Mouse (Mus musculus): ENCODE data around the gene Slain2. TPM values are rescaled to one million over a fixed set of nuclear protein-coding genes. Genes with fewer than 3 reads are reported as not detected.
A peak's percentile ranks its signal among the peaks of the same experiment; 100 is the strongest.

Slain2 gene
- 16.8 and 17.2 TPM in 2 replicates for polyA plus RNA-seq (2015; fragmentation: Nextera tagmentation; extraction: Ambion mirVana)

GRCm38 (mm10) chr5:72913648-72914557, at the start of gene Slain2:
TSS of gene Slain2 (plus strand) at chr5:72914304.
- peak within 1 kb of the TSS; percentile 79 for H3K4me2 ChIP-seq (replicated peaks)
- no peaks in the 10 kb centered on the region for H3K27me3 ChIP-seq
- H3K9ac ChIP-seq, result peak within 1 kb of the TSS; percentile 94
- peaks cover 28% of the 10 kb centered on the region for H3K4me1 ChIP-seq
- no peaks in the 10 kb centered on the region for H3K36me3 ChIP-seq
- H3K27ac ChIP-seq (replicated peaks), result peak within 1 kb of the TSS; percentile 97
- WGBS, result under 1% methylated on average over 83 of the region's 83 CpGs
- H3K9me3 ChIP-seq (replicated peaks), result no peaks in the 10 kb centered on the region
- peak; percentile 93 for ATAC-seq (ENCODE audit: insufficient number of reproducible peaks, low FRiP score, low TSS enrichment, low read depth)
- peak within 1 kb of the TSS; percentile 68 for H3K4me3 ChIP-seq (replicated peaks)

- 72% methylated on average over 3 of the region's 3 CpGs for WGBS
- H3K4me2 ChIP-seq (replicated peaks), result no peak overlapping the region
- H3K4me1 ChIP-seq, result peaks cover 13% of the 10 kb centered on the region
- H3K27me3 ChIP-seq, result peaks cover 5% of the 10 kb centered on the region; the same call in 1 of the 2 replicates
- no peak overlapping the region for H3K9ac ChIP-seq
- H3K36me3 ChIP-seq, result no peaks in the 10 kb centered on the region
- no peaks in the 10 kb centered on the region for H3K9me3 ChIP-seq (replicated peaks)
- H3K4me3 ChIP-seq (replicated peaks), result no peak overlapping the region
- no peak overlapping the region for H3K27ac ChIP-seq (replicated peaks)
- ATAC-seq (ENCODE audit: insufficient number of reproducible peaks, low FRiP score, low TSS enrichment, low read depth), result no peak
Measured at GRCm38 (mm10) chr5:72864654-72865178, 49.4 kb upstream of the Slain2 start.

- Histone ChIP-seq H3K36me3 (no peaks in the 10 kb centered on the region), H3K4me2 (replicated peaks) (no peak overlapping the region), H3K27me3 (peaks cover 5% of the 10 kb centered on the region; the same call in 1 of the 2 replicates), H3K9me3 (replicated peaks) (no peaks in the 10 kb centered on the region), H3K4me3 (replicated peaks) (no peak overlapping the region), H3K9ac (no peak overlapping the region), H3K4me1 (peaks cover 13% of the 10 kb centered on the region), H3K27ac (replicated peaks) (no peak overlapping the region)
- no peak for ATAC-seq (ENCODE audit: insufficient number of reproducible peaks, low FRiP score, low TSS enrichment, low read depth)
- 67% methylated on average over 6 of the region's 6 CpGs for WGBS
Measured at GRCm38 (mm10) chr5:72866260-72866905, 47.7 kb upstream of the Slain2 start.

DNA sequence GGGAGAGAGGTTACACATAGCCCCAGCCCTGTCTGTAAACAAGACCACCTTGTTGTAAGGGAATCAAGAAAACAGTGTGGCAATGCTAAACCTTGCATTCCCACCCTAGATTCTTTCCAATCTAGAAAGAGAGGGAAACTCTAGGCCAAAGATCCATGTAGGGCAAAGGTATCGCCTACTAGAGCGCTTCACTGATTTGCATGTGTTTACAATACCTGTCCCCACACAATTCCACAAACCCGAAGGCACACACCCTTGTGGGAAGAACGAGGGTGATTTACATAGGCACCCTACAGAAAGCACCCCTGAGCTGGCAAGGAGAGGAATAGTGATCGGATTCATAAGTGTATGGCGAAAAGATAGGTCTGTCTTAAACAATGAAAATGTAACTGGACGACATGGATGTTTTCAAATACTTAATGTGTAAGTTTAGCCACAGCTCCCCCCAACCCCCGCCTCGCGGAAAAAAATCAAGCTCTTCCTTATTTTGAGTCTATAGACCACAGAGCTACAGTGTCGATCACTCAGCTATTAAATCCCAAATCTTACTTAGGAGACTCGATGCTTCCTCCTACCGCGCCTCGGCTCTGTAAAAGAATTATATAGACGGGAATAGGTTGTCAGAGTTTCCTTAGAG, 47.0 kb upstream of the Slain2 start:
- peaks cover 13% of the 10 kb centered on the region for H3K4me1 ChIP-seq
- no peaks in the 10 kb centered on the region for H3K9me3 ChIP-seq (replicated peaks)
- no peak overlapping the region for H3K27ac ChIP-seq (replicated peaks)
- no peaks in the 10 kb centered on the region for H3K36me3 ChIP-seq
- peak overlapping the region; percentile 97 for H3K4me2 ChIP-seq (replicated peaks)
- peak overlapping the region; percentile 61 for H3K4me3 ChIP-seq (replicated peaks)
- no peak for ATAC-seq (ENCODE audit: insufficient number of reproducible peaks, low FRiP score, low TSS enrichment, low read depth)
- no peak overlapping the region for H3K9ac ChIP-seq
- 25% methylated on average over 16 of the region's 16 CpGs for whole genome bisulfite sequencing
- H3K27me3 ChIP-seq, result peaks cover 5% of the 10 kb centered on the region; the same call in 1 of the 2 replicates

DNA sequence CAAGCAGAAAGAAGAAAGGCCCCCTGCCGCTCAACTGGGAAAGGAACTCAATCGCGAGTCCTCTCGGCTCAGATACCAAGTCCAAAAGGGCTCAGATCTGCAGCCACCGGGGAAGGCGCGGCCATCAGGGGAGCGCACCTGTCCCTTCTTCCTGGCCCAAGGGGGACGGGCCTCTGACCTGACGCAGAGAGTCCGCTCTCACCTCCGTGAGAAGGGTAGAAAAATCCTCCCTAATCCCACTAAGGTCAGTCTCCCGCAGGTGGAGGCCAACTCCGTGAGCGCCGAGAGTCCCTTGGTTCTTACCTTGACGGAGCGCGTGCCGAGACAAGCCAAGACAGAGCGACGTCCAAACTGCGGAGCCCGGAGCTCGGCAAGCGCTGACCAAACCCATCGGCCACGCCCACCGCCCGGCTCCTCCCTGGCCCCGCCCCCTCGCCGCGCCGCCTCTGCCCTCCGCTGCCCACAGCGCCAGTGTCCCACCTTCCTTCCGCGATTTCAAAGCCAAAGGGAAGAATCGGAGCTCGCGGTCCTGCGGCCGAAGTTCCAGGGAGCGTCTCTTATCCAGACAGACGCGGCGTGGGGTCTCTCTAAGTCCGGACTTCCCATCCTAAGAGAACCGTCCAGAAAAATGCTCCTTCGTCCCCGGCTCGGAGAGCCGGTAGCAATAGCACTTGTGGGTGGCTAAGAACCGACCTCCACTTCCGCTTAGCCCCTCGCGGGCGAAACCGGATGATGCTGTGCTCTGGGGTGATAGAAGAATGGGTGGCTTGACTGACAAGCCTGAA, 45.8 kb upstream of the Slain2 start, which contains the start of gene Tec:
TSS of gene Tec (minus strand) at position 393 of the 785 bp plus-strand sequence.
- Histone ChIP-seq H3K27me3 (peaks cover 5% of the 10 kb centered on the region; the same call in 1 of the 2 replicates), H3K4me3 (replicated peaks) (peak within 1 kb of the TSS; percentile 61), H3K4me1 (peaks cover 13% of the 10 kb centered on the region), H3K4me2 (replicated peaks) (peak within 1 kb of the TSS; percentile 97), H3K9me3 (replicated peaks) (no peaks in the 10 kb centered on the region), H3K9ac (peak within 1 kb of the TSS; percentile 35), H3K36me3 (no peaks in the 10 kb centered on the region), H3K27ac (replicated peaks) (0 out of 2 replicates have a peak within 1 kb of the TSS, but pooled peaks have one; percentile 44)
- WGBS, result under 1% methylated on average over 60 of the region's 60 CpGs
- ATAC-seq (ENCODE audit: insufficient number of reproducible peaks, low FRiP score, low TSS enrichment, low read depth), result peak; percentile 92

DNA sequence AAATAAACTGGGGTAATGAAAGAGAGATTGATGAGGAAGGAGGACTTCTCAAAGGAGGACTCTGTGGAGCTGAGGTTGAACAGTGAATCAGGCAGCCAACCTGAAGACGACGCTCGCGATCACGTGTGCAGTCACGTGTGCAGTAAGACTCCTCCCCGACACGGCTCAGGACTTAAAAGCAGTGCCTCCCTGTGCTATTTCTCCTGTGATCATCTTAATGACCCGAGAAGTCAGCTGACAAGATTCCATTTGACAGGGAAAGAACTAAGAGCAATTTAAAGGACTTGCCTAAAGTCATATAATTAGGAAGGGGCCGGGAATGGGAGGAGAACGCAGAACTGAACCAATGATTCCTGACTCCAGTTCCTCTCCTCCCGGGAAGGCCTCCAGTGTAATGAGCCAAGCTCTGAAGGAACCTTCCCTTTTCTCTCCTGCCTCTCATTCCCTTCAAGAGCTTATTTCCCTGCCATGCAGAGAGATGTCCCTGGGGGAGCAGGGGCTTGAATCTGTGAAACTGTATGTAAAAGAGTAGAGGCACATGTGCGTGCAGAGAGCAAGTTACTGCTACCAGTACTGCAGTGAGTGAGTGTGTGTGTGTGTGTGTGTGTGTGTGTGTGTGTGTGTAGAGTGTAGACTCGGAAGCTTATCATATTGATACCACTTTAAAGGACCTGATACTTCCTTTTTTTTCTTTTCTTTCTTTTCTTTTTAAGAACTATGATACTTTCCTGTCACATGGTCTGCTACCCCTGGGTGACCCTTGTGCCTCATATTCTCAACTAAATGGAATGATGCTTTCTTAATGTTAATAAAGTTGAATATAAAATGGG, 44.1 kb upstream of the Slain2 start:
- 60% methylated on average over 14 of the region's 14 CpGs for WGBS

DNA sequence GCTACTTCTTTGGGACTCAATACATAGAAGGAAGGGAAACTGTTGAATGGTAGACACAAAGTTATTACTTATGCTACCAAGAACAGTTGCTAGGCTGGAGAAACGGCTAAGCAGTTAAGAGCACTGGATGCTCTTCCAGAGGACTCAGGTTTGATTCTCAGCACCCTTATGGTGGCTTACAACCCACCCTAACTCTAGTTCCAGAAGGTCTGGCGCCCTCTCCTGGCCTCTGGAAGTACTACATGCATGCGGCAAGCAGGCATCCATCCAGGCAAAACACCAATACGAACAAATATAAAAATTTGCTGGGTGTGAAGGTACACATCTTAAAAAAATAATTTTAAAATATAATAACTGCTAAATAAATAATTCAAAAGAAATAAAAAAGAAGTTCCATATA, 43.0 kb upstream of the Slain2 start:
- no peak overlapping the region for H3K4me3 ChIP-seq (replicated peaks)
- H3K36me3 ChIP-seq, result no peaks in the 10 kb centered on the region
- 77% methylated on average over 4 of the region's 4 CpGs for WGBS
- no peaks in the 10 kb centered on the region for H3K9me3 ChIP-seq (replicated peaks)
- ATAC-seq (ENCODE audit: insufficient number of reproducible peaks, low FRiP score, low TSS enrichment, low read depth), result no peak
- no peak overlapping the region for H3K4me2 ChIP-seq (replicated peaks)
- no peak overlapping the region for H3K27ac ChIP-seq (replicated peaks)
- peaks cover 5% of the 10 kb centered on the region; the same call in 1 of the 2 replicates for H3K27me3 ChIP-seq
- H3K9ac ChIP-seq, result no peak overlapping the region
- H3K4me1 ChIP-seq, result peaks cover 13% of the 10 kb centered on the region

More for the DNA sequence above, 44.1 kb upstream of the Slain2 start:
- no peak overlapping the region for H3K27ac ChIP-seq (replicated peaks)
- H3K27me3 ChIP-seq, result peaks cover 5% of the 10 kb centered on the region; the same call in 1 of the 2 replicates
- no peaks in the 10 kb centered on the region for H3K36me3 ChIP-seq
- H3K9ac ChIP-seq, result no peak overlapping the region
- no peak for ATAC-seq (ENCODE audit: insufficient number of reproducible peaks, low FRiP score, low TSS enrichment, low read depth)
- H3K4me1 ChIP-seq, result peaks cover 13% of the 10 kb centered on the region
- no peak overlapping the region for H3K4me3 ChIP-seq (replicated peaks)
- H3K9me3 ChIP-seq (replicated peaks), result no peaks in the 10 kb centered on the region
- no peak overlapping the region for H3K4me2 ChIP-seq (replicated peaks)

DNA sequence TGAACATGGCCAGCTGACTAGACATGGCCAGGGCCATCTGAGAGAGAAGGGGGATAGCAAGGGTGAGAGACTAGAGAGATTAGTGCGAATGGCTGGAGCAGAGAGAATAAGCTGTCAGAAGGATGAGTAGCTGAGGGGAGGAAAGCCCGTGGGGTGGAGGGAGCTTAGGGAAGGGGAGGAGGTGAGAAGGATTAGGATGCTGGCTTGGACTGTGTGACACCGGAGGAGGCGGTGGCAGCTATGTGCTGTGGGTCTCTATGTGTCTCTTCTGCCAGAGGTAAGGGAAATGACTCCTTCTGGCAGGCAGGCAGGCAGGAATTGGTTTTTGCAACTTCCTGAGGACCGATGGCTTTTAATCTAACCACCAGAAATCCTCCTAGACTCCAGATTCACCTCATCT, 34.4 kb upstream of the Slain2 start:
- no peak for ATAC-seq (ENCODE audit: insufficient number of reproducible peaks, low FRiP score, low TSS enrichment, low read depth)
- 36% methylated on average over 5 of the region's 5 CpGs for WGBS
- no peak overlapping the region for H3K4me2 ChIP-seq (replicated peaks)

DNA sequence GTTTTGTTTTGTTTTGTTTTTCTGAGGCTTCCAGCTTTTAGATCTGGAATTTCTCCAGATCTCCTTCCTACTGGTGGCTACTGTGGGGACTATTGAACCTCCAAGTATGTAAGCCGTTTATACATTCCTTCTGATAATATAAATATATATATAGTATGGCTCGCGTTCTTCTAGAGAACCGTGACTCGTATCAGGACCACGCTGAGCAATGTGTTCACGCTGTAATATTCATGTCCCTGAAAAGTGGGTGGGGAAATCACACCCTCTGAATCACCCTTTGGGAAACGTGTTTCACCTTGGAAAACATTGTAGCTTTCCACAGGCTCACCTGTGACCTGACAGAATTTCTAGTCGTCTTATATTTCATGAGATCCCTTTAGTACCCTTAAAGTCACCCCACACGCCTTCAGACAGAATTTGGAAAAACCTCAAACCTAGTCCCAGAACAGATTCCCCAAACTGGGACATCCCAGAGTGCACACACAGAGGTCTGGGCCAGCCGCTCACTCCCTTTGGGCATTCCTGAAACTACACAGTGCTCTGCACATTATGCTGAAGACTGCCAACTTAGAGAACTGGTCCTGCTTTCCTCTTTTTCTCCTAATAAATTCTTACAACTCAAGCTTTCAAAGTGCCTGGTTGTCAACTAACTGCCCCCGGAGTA, 32.2 kb upstream of the Slain2 start:
- ATAC-seq (ENCODE audit: insufficient number of reproducible peaks, low FRiP score, low TSS enrichment, low read depth), result no peak
- Histone ChIP-seq H3K36me3 (no peaks in the 10 kb centered on the region), H3K4me3 (replicated peaks) (no peak overlapping the region), H3K4me2 (replicated peaks) (no peak overlapping the region), H3K4me1 (no peaks in the 10 kb centered on the region), H3K27ac (replicated peaks) (no peak overlapping the region), H3K9me3 (replicated peaks) (no peaks in the 10 kb centered on the region), H3K27me3 (peaks cover 3% of the 10 kb centered on the region; the same call in 1 of the 2 replicates), H3K9ac (no peak overlapping the region)
- WGBS, result 76% methylated on average over 12 of the region's 12 CpGs

More for the DNA sequence above, 34.4 kb upstream of the Slain2 start:
- H3K4me3 ChIP-seq (replicated peaks), result no peak overlapping the region
- H3K27me3 ChIP-seq, result peaks cover 3% of the 10 kb centered on the region; the same call in 1 of the 2 replicates
- H3K36me3 ChIP-seq, result no peaks in the 10 kb centered on the region
- no peaks in the 10 kb centered on the region for H3K9me3 ChIP-seq (replicated peaks)
- H3K9ac ChIP-seq, result no peak overlapping the region
- H3K27ac ChIP-seq (replicated peaks), result no peak overlapping the region
- no peaks in the 10 kb centered on the region for H3K4me1 ChIP-seq
